Mouse (Mus musculus) embryonic fibroblast, embryonic 13.5 days (primary cell): ENCODE results near the gene Irx6.

Experiments
- CTCF ChIP-seq: IDR thresholded peaks from 2 replicates; pipeline ENCODE4 v1.5.1; 2011; ENCODE audit warnings: mild to moderate bottlenecking, control low read depth, low read length, moderate library complexity, borderline replicate concordance; ENCODE audit not compliant: insufficient read depth
- POLR2A ChIP-seq: IDR thresholded peaks from 2 replicates; pipeline ENCODE4 v1.6.1; 2011; ENCODE audit warnings: low read depth, mild to moderate bottlenecking, control low read depth, low read length, moderate library complexity

- no peak for TF ChIP-seq CTCF
- no peak for TF ChIP-seq POLR2A
Measured at GRCm38 (mm10) chr8:92674244-92675128, at the start of gene Irx6.
